Mouse (Mus musculus): ENCODE results near the gene Acin1. TPM values are rescaled to one million over a fixed set of nuclear protein-coding genes. Genes with fewer than 3 reads are reported as not detected.

Gene Acin1
- polyA plus RNA-seq, 1 experiment: 76.4 TPM

- TF ChIP-seq CTCF (IDR thresholded peaks at IDR 0.05; ENCODE audit: extremely low read depth, insufficient read length, insufficient replicate concordance, low read depth, low read length): no peak
- TF ChIP-seq POLR2A (IDR thresholded peaks at IDR 0.05; ENCODE audit: low read depth, low read length): no peak
- 74% methylated on average over 8 of the region's 8 CpGs for WGBS
- H3K36me3 ChIP-seq (ENCODE audit: control insufficient read depth, insufficient read depth, low read length): no peaks in the 10 kb centered on the region
- no peak overlapping the region for H3K27ac ChIP-seq (ENCODE audit: insufficient read depth, low read depth, low read length)
- H3K4me1 ChIP-seq (ENCODE audit: control insufficient read depth, insufficient read depth, insufficient read length, low read length): peaks cover 2% of the 10 kb centered on the region
- H3K27me3 ChIP-seq (ENCODE audit: control insufficient read depth, insufficient read depth, low read length): no peaks in the 10 kb centered on the region
- H3K4me3 ChIP-seq (ENCODE audit: low read depth, low read length): no peak overlapping the region
These were observed 26.1 kb upstream of the Acin1 start for GRCm38 (mm10) chr14:54712861-54713260.

- 80% methylated on average over 7 of the region's 7 CpGs for WGBS
- Histone ChIP-seq H3K27me3 (ENCODE audit: control insufficient read depth, insufficient read depth, low read length) (no peaks in the 10 kb centered on the region), H3K4me1 (ENCODE audit: control insufficient read depth, insufficient read depth, insufficient read length, low read length) (peaks cover 2% of the 10 kb centered on the region), H3K36me3 (ENCODE audit: control insufficient read depth, insufficient read depth, low read length) (no peaks in the 10 kb centered on the region), H3K4me3 (ENCODE audit: low read depth, low read length) (peak within 1 kb of the TSS; percentile 14), H3K27ac (ENCODE audit: insufficient read depth, low read depth, low read length) (no peak within 1 kb of the TSS)
- TF ChIP-seq POLR2A (IDR thresholded peaks at IDR 0.05; ENCODE audit: low read depth, low read length): no peak
- no peak for TF ChIP-seq CTCF (IDR thresholded peaks at IDR 0.05; ENCODE audit: extremely low read depth, insufficient read length, insufficient replicate concordance, low read depth, low read length)
These were observed 25.3 kb upstream of the Acin1 start, which contains the start of gene Cebpe for GRCm38 (mm10) chr14:54712074-54712473. Gene Cebpe (minus strand): TSS chr14:54712174.

GRCm38 (mm10) chr14:54709054-54709453 is 22.3 kb upstream of the Acin1 start:
- Histone ChIP-seq H3K27ac (ENCODE audit: insufficient read depth, low read depth, low read length) (no peak overlapping the region), H3K27me3 (ENCODE audit: control insufficient read depth, insufficient read depth, low read length) (no peaks in the 10 kb centered on the region), H3K36me3 (ENCODE audit: control insufficient read depth, insufficient read depth, low read length) (no peaks in the 10 kb centered on the region), H3K4me1 (ENCODE audit: control insufficient read depth, insufficient read depth, insufficient read length, low read length) (peaks cover 8% of the 10 kb centered on the region), H3K4me3 (ENCODE audit: low read depth, low read length) (no peak overlapping the region)
- TF ChIP-seq POLR2A (IDR thresholded peaks at IDR 0.05; ENCODE audit: low read depth, low read length): no peak
- no peak for TF ChIP-seq CTCF (IDR thresholded peaks at IDR 0.05; ENCODE audit: extremely low read depth, insufficient read length, insufficient replicate concordance, low read depth, low read length)
- 68% methylated on average over 9 of the region's 9 CpGs for WGBS

GRCm38 (mm10) chr14:54706589-54707320 is 20.0 kb upstream of the Acin1 start:
- WGBS: 70% methylated on average over 17 of the region's 17 CpGs
- no peak overlapping the region for H3K4me3 ChIP-seq (ENCODE audit: low read depth, low read length)
- H3K4me1 ChIP-seq (ENCODE audit: control insufficient read depth, insufficient read depth, insufficient read length, low read length): peaks cover 6% of the 10 kb centered on the region
- no peaks in the 10 kb centered on the region for H3K27me3 ChIP-seq (ENCODE audit: control insufficient read depth, insufficient read depth, low read length)
- H3K36me3 ChIP-seq (ENCODE audit: control insufficient read depth, insufficient read depth, low read length): no peaks in the 10 kb centered on the region
- no peak overlapping the region for H3K27ac ChIP-seq (ENCODE audit: insufficient read depth, low read depth, low read length)
- no peak for TF ChIP-seq POLR2A (IDR thresholded peaks at IDR 0.05; ENCODE audit: low read depth, low read length)
- no peak for TF ChIP-seq CTCF (IDR thresholded peaks at IDR 0.05; ENCODE audit: extremely low read depth, insufficient read length, insufficient replicate concordance, low read depth, low read length)

GRCm38 (mm10) chr14:54705844-54706243 is 19.1 kb upstream of the Acin1 start:
- Histone ChIP-seq H3K4me3 (ENCODE audit: low read depth, low read length) (no peak overlapping the region), H3K36me3 (ENCODE audit: control insufficient read depth, insufficient read depth, low read length) (no peaks in the 10 kb centered on the region), H3K27ac (ENCODE audit: insufficient read depth, low read depth, low read length) (no peak overlapping the region), H3K27me3 (ENCODE audit: control insufficient read depth, insufficient read depth, low read length) (no peaks in the 10 kb centered on the region), H3K4me1 (ENCODE audit: control insufficient read depth, insufficient read depth, insufficient read length, low read length) (peaks cover 6% of the 10 kb centered on the region)
- WGBS: 22% methylated on average over 5 of the region's 5 CpGs
- TF ChIP-seq CTCF (IDR thresholded peaks at IDR 0.05; ENCODE audit: extremely low read depth, insufficient read length, insufficient replicate concordance, low read depth, low read length) (no peak), POLR2A (IDR thresholded peaks at IDR 0.05; ENCODE audit: low read depth, low read length) (no peak)

GRCm38 (mm10) chr14:54703207-54703606 is 16.5 kb upstream of the Acin1 start:
- H3K4me1 ChIP-seq (ENCODE audit: control insufficient read depth, insufficient read depth, insufficient read length, low read length): peaks cover 6% of the 10 kb centered on the region
- no peaks in the 10 kb centered on the region for H3K27me3 ChIP-seq (ENCODE audit: control insufficient read depth, insufficient read depth, low read length)
- H3K4me3 ChIP-seq (ENCODE audit: low read depth, low read length): no peak overlapping the region
- no peak overlapping the region for H3K27ac ChIP-seq (ENCODE audit: insufficient read depth, low read depth, low read length)
- TF ChIP-seq CTCF (IDR thresholded peaks at IDR 0.05; ENCODE audit: extremely low read depth, insufficient read length, insufficient replicate concordance, low read depth, low read length) (no peak), POLR2A (IDR thresholded peaks at IDR 0.05; ENCODE audit: low read depth, low read length) (no peak)
- no peaks in the 10 kb centered on the region for H3K36me3 ChIP-seq (ENCODE audit: control insufficient read depth, insufficient read depth, low read length)
- 53% methylated on average over 10 of the region's 10 CpGs for WGBS

- Histone ChIP-seq H3K4me1 (ENCODE audit: control insufficient read depth, insufficient read depth, insufficient read length, low read length) (peaks cover 6% of the 10 kb centered on the region), H3K4me3 (ENCODE audit: low read depth, low read length) (no peak overlapping the region), H3K27ac (ENCODE audit: insufficient read depth, low read depth, low read length) (no peak overlapping the region), H3K36me3 (ENCODE audit: control insufficient read depth, insufficient read depth, low read length) (no peaks in the 10 kb centered on the region), H3K27me3 (ENCODE audit: control insufficient read depth, insufficient read depth, low read length) (no peaks in the 10 kb centered on the region)
- peak; percentile 88; the same call in 1 of the 2 replicates for TF ChIP-seq CTCF (IDR thresholded peaks at IDR 0.05; ENCODE audit: extremely low read depth, insufficient read length, insufficient replicate concordance, low read depth, low read length)
- TF ChIP-seq POLR2A (IDR thresholded peaks at IDR 0.05; ENCODE audit: low read depth, low read length): no peak
- 9% methylated on average over 6 of the region's 6 CpGs for WGBS
These were observed 14.6 kb upstream of the Acin1 start for GRCm38 (mm10) chr14:54701298-54701697.

All from small intestine, adult 2 months (tissue).